Mouse (Mus musculus): Measurements from ENCODE around the gene Olfr461. TPM values are rescaled to one million over a fixed set of nuclear protein-coding genes. Genes with fewer than 3 reads are reported as not detected.

Olfr461 gene
- polyA plus RNA-seq, 1 experiment from 2014 or later, result not detected

DNA sequence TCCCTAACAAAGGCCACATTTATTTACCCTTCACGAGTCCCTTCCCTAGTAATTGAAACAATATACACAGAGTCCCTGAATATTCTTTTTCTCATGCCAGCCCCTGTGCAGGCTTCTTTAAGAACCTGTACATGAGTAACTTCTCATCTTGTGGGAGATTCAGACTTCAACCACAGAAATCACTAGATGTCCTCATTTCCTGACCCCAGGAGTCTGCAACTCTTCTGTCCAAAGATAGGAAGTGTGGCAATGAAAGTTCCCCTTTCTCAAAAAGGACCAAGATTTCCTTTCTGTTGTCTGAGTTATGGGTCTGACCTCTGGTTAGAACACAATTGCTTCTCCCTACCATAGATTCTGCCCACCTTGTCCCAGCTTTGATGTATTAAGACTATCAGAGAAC is 21.5 kb upstream of the Olfr461 start:
- ATAC-seq, result no peak
- Histone ChIP-seq H3K4me1 (replicated peaks; ENCODE audit: control insufficient read depth, insufficient read depth, low read length) (no peaks in the 10 kb centered on the region), H3K36me3 (ENCODE audit: control insufficient read depth, insufficient read depth) (no peaks in the 10 kb centered on the region), H3K4me2 (replicated peaks; ENCODE audit: low read depth) (no peak overlapping the region), H3K9me3 (ENCODE audit: control insufficient read depth) (no peaks in the 10 kb centered on the region), H3K9ac (ENCODE audit: low read depth, low read length) (no peak overlapping the region), H3K27ac (ENCODE audit: low read depth, low read length) (no peak overlapping the region), H3K4me3 (ENCODE audit: low read depth, low read length) (no peak overlapping the region), H3K27me3 (replicated peaks; ENCODE audit: control insufficient read depth, insufficient read depth, low read length) (no peaks in the 10 kb centered on the region)
- WGBS, result 57% methylated on average over 1 of the region's 1 CpGs
- TF ChIP-seq CTCF (IDR thresholded peaks at IDR 0.05; ENCODE audit: low read depth), result no peak

DNA sequence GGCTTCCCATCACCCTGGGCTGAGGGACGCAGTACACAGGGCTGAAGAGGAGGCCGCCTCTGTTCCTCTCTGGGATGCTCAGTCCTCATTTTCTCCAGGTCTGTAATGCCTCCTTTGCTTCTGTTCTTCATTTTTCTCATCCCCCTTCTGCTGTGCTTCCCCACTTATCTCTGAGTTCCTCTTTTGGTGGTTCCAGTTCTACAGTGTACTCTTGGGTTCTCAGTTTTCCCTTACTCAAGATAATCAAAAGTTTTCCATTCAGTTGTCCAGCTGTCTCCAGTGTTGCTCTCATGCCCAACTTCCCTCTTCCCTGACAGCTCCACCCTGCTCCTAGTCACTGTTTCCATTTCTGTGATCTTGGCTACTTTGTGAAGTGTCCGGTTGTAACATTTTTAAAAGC is 18.8 kb upstream of the Olfr461 start:
- 70% methylated on average over 3 of the region's 3 CpGs for WGBS
- no peak overlapping the region for H3K4me2 ChIP-seq (replicated peaks; ENCODE audit: low read depth)

GRCm38 (mm10) chr6:40569187-40569586 is 14.3 kb upstream of the Olfr461 start, which contains the start of gene Olfr460:
Gene Olfr460 (plus strand): TSS chr6:40569487.
- Histone ChIP-seq H3K4me1 (replicated peaks; ENCODE audit: control insufficient read depth, insufficient read depth, low read length) (no peaks in the 10 kb centered on the region), H3K4me2 (replicated peaks; ENCODE audit: low read depth) (no peak within 1 kb of the TSS), H3K27ac (ENCODE audit: low read depth, low read length) (no peak within 1 kb of the TSS), H3K36me3 (ENCODE audit: control insufficient read depth, insufficient read depth) (no peaks in the 10 kb centered on the region), H3K27me3 (replicated peaks; ENCODE audit: control insufficient read depth, insufficient read depth, low read length) (no peaks in the 10 kb centered on the region), H3K4me3 (ENCODE audit: low read depth, low read length) (no peak within 1 kb of the TSS), H3K9me3 (ENCODE audit: control insufficient read depth) (no peaks in the 10 kb centered on the region), H3K9ac (ENCODE audit: low read depth, low read length) (no peak within 1 kb of the TSS)
- WGBS, result 78% methylated on average over 3 of the region's 3 CpGs
- TF ChIP-seq CTCF (IDR thresholded peaks at IDR 0.05; ENCODE audit: low read depth), result no peak
- no peak for ATAC-seq

More for the DNA sequence above, 18.8 kb upstream of the Olfr461 start:
- H3K36me3 ChIP-seq (ENCODE audit: control insufficient read depth, insufficient read depth), result no peaks in the 10 kb centered on the region
- H3K9me3 ChIP-seq (ENCODE audit: control insufficient read depth), result no peaks in the 10 kb centered on the region
- no peak for TF ChIP-seq CTCF (IDR thresholded peaks at IDR 0.05; ENCODE audit: low read depth)
- no peak overlapping the region for H3K27ac ChIP-seq (ENCODE audit: low read depth, low read length)
- no peaks in the 10 kb centered on the region for H3K27me3 ChIP-seq (replicated peaks; ENCODE audit: control insufficient read depth, insufficient read depth, low read length)
- no peaks in the 10 kb centered on the region for H3K4me1 ChIP-seq (replicated peaks; ENCODE audit: control insufficient read depth, insufficient read depth, low read length)
- H3K4me3 ChIP-seq (ENCODE audit: low read depth, low read length), result no peak overlapping the region
- H3K9ac ChIP-seq (ENCODE audit: low read depth, low read length), result no peak overlapping the region
- no peak for ATAC-seq

- Histone ChIP-seq H3K4me3 (ENCODE audit: low read depth, low read length) (no peak overlapping the region), H3K4me2 (replicated peaks; ENCODE audit: low read depth) (no peak overlapping the region), H3K36me3 (ENCODE audit: control insufficient read depth, insufficient read depth) (no peaks in the 10 kb centered on the region), H3K27ac (ENCODE audit: low read depth, low read length) (no peak overlapping the region), H3K4me1 (replicated peaks; ENCODE audit: control insufficient read depth, insufficient read depth, low read length) (no peaks in the 10 kb centered on the region), H3K27me3 (replicated peaks; ENCODE audit: control insufficient read depth, insufficient read depth, low read length) (no peaks in the 10 kb centered on the region), H3K9ac (ENCODE audit: low read depth, low read length) (no peak overlapping the region), H3K9me3 (ENCODE audit: control insufficient read depth) (no peaks in the 10 kb centered on the region)
- no peak for ATAC-seq
- 84% methylated on average over 10 of the region's 10 CpGs for WGBS
- TF ChIP-seq CTCF (IDR thresholded peaks at IDR 0.05; ENCODE audit: low read depth), result no peak
Observed at GRCm38 (mm10) chr6:40544690-40545089, 10.2 kb downstream of the Olfr461 start.

GRCm38 (mm10) chr6:40519408-40519807 is 35.4 kb downstream of the Olfr461 start, which contains the start of gene Prss37:
Gene Prss37 (minus strand): TSS chr6:40519508.
- no peaks in the 10 kb centered on the region for H3K4me1 ChIP-seq (replicated peaks; ENCODE audit: control insufficient read depth, insufficient read depth, low read length)
- no peak within 1 kb of the TSS for H3K27ac ChIP-seq (ENCODE audit: low read depth, low read length)
- no peak within 1 kb of the TSS for H3K4me3 ChIP-seq (ENCODE audit: low read depth, low read length)
- no peak within 1 kb of the TSS for H3K9ac ChIP-seq (ENCODE audit: low read depth, low read length)
- no peaks in the 10 kb centered on the region for H3K9me3 ChIP-seq (ENCODE audit: control insufficient read depth)
- no peak within 1 kb of the TSS for H3K4me2 ChIP-seq (replicated peaks; ENCODE audit: low read depth)
- H3K27me3 ChIP-seq (replicated peaks; ENCODE audit: control insufficient read depth, insufficient read depth, low read length), result no peaks in the 10 kb centered on the region
- H3K36me3 ChIP-seq (ENCODE audit: control insufficient read depth, insufficient read depth), result no peaks in the 10 kb centered on the region
- no peak for ATAC-seq
- TF ChIP-seq CTCF (IDR thresholded peaks at IDR 0.05; ENCODE audit: low read depth), result no peak
- WGBS, result 90% methylated on average over 1 of the region's 1 CpGs

DNA sequence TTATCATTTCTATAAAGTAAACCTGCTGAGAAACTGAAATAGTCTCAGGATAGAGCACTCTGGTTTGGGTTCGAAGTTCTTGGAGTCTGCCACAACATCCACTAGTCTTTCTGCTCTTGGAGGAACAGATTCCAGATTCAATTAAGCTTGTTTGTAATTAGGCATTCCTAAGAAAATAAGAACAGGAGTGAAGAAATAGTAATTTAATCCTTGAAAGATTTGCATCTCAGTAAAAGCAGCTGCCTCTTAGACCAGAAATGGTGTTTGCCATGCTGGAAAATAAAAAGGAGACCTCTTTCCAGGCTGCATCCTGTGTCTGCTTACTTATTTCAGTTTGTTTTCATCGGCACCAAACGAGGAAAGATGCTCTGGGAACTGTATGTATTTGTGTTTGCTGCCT is 61.6 kb downstream of the Olfr461 start, which contains the start of gene Tas2r108:
TSS of gene Tas2r108 (plus strand) at position 301 of the 400 bp plus-strand sequence.
- ATAC-seq, result no peak
- H3K9me3 ChIP-seq (ENCODE audit: control insufficient read depth), result no peaks in the 10 kb centered on the region

More for the DNA sequence above, 61.6 kb downstream of the Olfr461 start, which contains the start of gene Tas2r108:
- Histone ChIP-seq H3K36me3 (ENCODE audit: control insufficient read depth, insufficient read depth) (no peaks in the 10 kb centered on the region), H3K9ac (ENCODE audit: low read depth, low read length) (no peak within 1 kb of the TSS), H3K4me2 (replicated peaks; ENCODE audit: low read depth) (no peak within 1 kb of the TSS), H3K4me1 (replicated peaks; ENCODE audit: control insufficient read depth, insufficient read depth, low read length) (no peaks in the 10 kb centered on the region), H3K4me3 (ENCODE audit: low read depth, low read length) (no peak within 1 kb of the TSS), H3K27me3 (replicated peaks; ENCODE audit: control insufficient read depth, insufficient read depth, low read length) (no peaks in the 10 kb centered on the region), H3K27ac (ENCODE audit: low read depth, low read length) (no peak within 1 kb of the TSS)
- no peak for TF ChIP-seq CTCF (IDR thresholded peaks at IDR 0.05; ENCODE audit: low read depth)
- WGBS, result 83% methylated on average over 3 of the region's 3 CpGs

Other genes starting within 250 kb of the Olfr461 start
- gene Agk, start 229.9 kb downstream of the Olfr461 start, polyA plus RNA-seq (2015; fragmentation: Nextera tagmentation; extraction: Ambion mirVana), result 10.0 and 10.9 TPM in 2 replicates
- 4.4 TPM in 2 replicates for gene E330009J07Rik, start 118.9 kb downstream of the Olfr461 start, polyA plus RNA-seq (2015; fragmentation: Nextera tagmentation; extraction: Ambion mirVana)
- gene Wee2, start 116.0 kb downstream of the Olfr461 start, polyA plus RNA-seq (2015; fragmentation: Nextera tagmentation; extraction: Ambion mirVana), result not detected in 2 replicates
- gene Ssbp1, start 83.7 kb downstream of the Olfr461 start, polyA plus RNA-seq (2015; fragmentation: Nextera tagmentation; extraction: Ambion mirVana), result 82.8 and 89.1 TPM in 2 replicates
- not detected in 2 replicates for gene Tas2r137, start 63.8 kb downstream of the Olfr461 start, polyA plus RNA-seq (2015; fragmentation: Nextera tagmentation; extraction: Ambion mirVana)
- gene Tas2r108, start 61.5 kb downstream of the Olfr461 start, polyA plus RNA-seq (2015; fragmentation: Nextera tagmentation; extraction: Ambion mirVana), result not detected in 2 replicates
- not detected in 2 replicates for gene Prss37, start 35.5 kb downstream of the Olfr461 start, polyA plus RNA-seq (2015; fragmentation: Nextera tagmentation; extraction: Ambion mirVana)
- gene Olfr460, start 14.4 kb upstream of the Olfr461 start, polyA plus RNA-seq (2015; fragmentation: Nextera tagmentation; extraction: Ambion mirVana), result not detected in 2 replicates
- gene Clec5a, start 30.8 kb upstream of the Olfr461 start, polyA plus RNA-seq (2015; fragmentation: Nextera tagmentation; extraction: Ambion mirVana), result 0.77 and 1.1 TPM in 2 replicates
- gene Tas2r138, start 58.3 kb upstream of the Olfr461 start, polyA plus RNA-seq (2015; fragmentation: Nextera tagmentation; extraction: Ambion mirVana), result not detected in 2 replicates
- gene Mgam, start 73.8 kb upstream of the Olfr461 start, polyA plus RNA-seq (2015; fragmentation: Nextera tagmentation; extraction: Ambion mirVana), result 38.9 and 52.2 TPM in 2 replicates

Measured in intestine, postnatal 0 days (tissue).